Mouse (Mus musculus) liver, postnatal 0 days (tissue): Measurements from ENCODE around the gene Raph1.

Experiments used
- CTCF ChIP-seq: sonication (generic); IDR thresholded peaks from 2 replicates; pipeline ENCODE4 v1.5.1; 2016; ENCODE audit warnings: antibody characterized with exemption, low read depth
- EP300 ChIP-seq: IDR thresholded peaks from 2 replicates; pipeline ENCODE4 v1.6.1; 2016; ENCODE audit warnings: antibody characterized with exemption, low read depth, mild to moderate bottlenecking

DNA sequence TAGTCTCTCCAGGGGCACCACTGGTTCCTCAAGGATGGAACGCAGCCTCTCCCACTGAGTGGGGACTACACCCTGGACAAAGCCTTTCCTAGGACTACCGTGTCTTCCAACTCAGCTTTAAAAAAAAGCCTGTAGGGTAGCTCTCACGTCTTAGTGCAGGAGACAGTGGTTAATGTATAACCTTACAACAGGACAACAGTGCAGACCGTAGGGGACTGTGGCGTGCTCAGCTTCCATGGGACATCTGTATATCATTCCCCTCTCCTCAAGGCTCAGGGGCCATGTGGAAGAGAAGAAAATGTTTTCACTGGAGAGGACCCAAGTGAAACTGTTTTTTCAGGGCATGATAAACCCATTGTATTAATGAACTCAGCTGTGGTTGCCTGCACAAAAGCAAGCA lies 74.5 kb downstream of the Raph1 start:
- TF ChIP-seq EP300 (no peak), CTCF (no peak)
